Mouse (Mus musculus): ENCODE measurements around the gene Pgs1. TPM values are rescaled to one million over a fixed set of nuclear protein-coding genes. Genes with fewer than 3 reads are reported as not detected.
A peak's percentile ranks its signal among the peaks of the same experiment; 100 is the strongest.

The Pgs1 gene
- total RNA-seq, 4 experiments from 2014 or later, result 71.3 to 80.4 (median 78.8) TPM

GRCm38 (mm10) chr11:117999260-117999934 lies 13.3 kb downstream of the Pgs1 start:
- no peak for DNase-seq (ENCODE audit: low spot score in 2 of 2)

- no peak for DNase-seq (ENCODE audit: low spot score in 2 of 2)
Observed at GRCm38 (mm10) chr11:118000083-118000482, 14.0 kb downstream of the Pgs1 start.

- no peak for DNase-seq (ENCODE audit: low spot score in 2 of 2)
Observed at GRCm38 (mm10) chr11:118000565-118001215, 14.6 kb downstream of the Pgs1 start.

GRCm38 (mm10) chr11:118003176-118003575 lies 17.1 kb downstream of the Pgs1 start:
- DNase-seq (ENCODE audit: low spot score in 2 of 2), result no peak

GRCm38 (mm10) chr11:118003718-118004117 lies 17.6 kb downstream of the Pgs1 start:
- DNase-seq (ENCODE audit: low spot score in 2 of 2), result no peak

- no peak for DNase-seq (ENCODE audit: low spot score in 2 of 2)
Observed at GRCm38 (mm10) chr11:118004217-118004616, 18.1 kb downstream of the Pgs1 start.

GRCm38 (mm10) chr11:118007460-118008143 lies 21.5 kb downstream of the Pgs1 start:
- no peak for DNase-seq (ENCODE audit: low spot score in 2 of 2)

- no peak for DNase-seq (ENCODE audit: low spot score in 2 of 2)
Observed at GRCm38 (mm10) chr11:118008144-118008805, 22.2 kb downstream of the Pgs1 start.

- no peak for DNase-seq (ENCODE audit: low spot score in 2 of 2)
Observed at GRCm38 (mm10) chr11:118008843-118009242, 22.8 kb downstream of the Pgs1 start.

GRCm38 (mm10) chr11:118009865-118010571 lies 23.9 kb downstream of the Pgs1 start:
- DNase-seq (ENCODE audit: low spot score in 2 of 2), result no peak

GRCm38 (mm10) chr11:118012595-118012994 lies 26.5 kb downstream of the Pgs1 start:
- no peak for DNase-seq (ENCODE audit: low spot score in 2 of 2)

GRCm38 (mm10) chr11:118013339-118013738 lies 27.2 kb downstream of the Pgs1 start:
- DNase-seq (ENCODE audit: low spot score in 2 of 2), result no peak

GRCm38 (mm10) chr11:118014391-118014995 lies 28.4 kb downstream of the Pgs1 start:
- no peak for DNase-seq (ENCODE audit: low spot score in 2 of 2)

GRCm38 (mm10) chr11:118015381-118016145 lies 29.5 kb downstream of the Pgs1 start:
- DNase-seq (ENCODE audit: low spot score in 2 of 2), result no peak

- no peak for DNase-seq (ENCODE audit: low spot score in 2 of 2)
Observed at GRCm38 (mm10) chr11:118018328-118018727, 32.2 kb downstream of the Pgs1 start.

GRCm38 (mm10) chr11:118021806-118022205 lies 35.7 kb downstream of the Pgs1 start:
- DNase-seq (ENCODE audit: low spot score in 2 of 2), result peak; percentile 50 to 74

GRCm38 (mm10) chr11:118023475-118023874 lies 37.4 kb downstream of the Pgs1 start:
- no peak for DNase-seq (ENCODE audit: low spot score in 2 of 2)

GRCm38 (mm10) chr11:118024111-118024510 lies 38.0 kb downstream of the Pgs1 start:
- no peak for DNase-seq (ENCODE audit: low spot score in 2 of 2)

- no peak for DNase-seq (ENCODE audit: low spot score in 2 of 2)
Observed at GRCm38 (mm10) chr11:118029170-118029569, 43.1 kb downstream of the Pgs1 start.

- DNase-seq (ENCODE audit: low spot score in 2 of 2), result no peak
Observed at GRCm38 (mm10) chr11:118031134-118031533, 45.0 kb downstream of the Pgs1 start.
